Mouse (Mus musculus) embryonic facial prominence, embryonic 12.5 days (tissue): ENCODE measurements around the gene Rbm20. TPM values are rescaled to one million over a fixed set of nuclear protein-coding genes. Genes with fewer than 3 reads are reported as not detected.
A peak's percentile ranks its signal among the peaks of the same experiment; 100 is the strongest.

Experiments used
- ATAC-seq: fragments of 200-750 bp; cut with Nextera tagmentation; 2 replicates; pipeline ENCODE4 v1.8.0; 2017; ENCODE audit not compliant: insufficient number of reproducible peaks, insufficient read depth, low FRiP score, low TSS enrichment
- H3K27ac ChIP-seq: fragments of 300-500 bp; sonication (generic); 2 replicates; pipeline ENCODE4 v1.5.1; 2016; ENCODE audit warnings: mild to moderate bottlenecking
- H3K27me3 ChIP-seq: fragments of 300-500 bp; sonication (generic); 2 replicates; pipeline ENCODE4 v1.6.1; 2016; ENCODE audit warnings: mild to moderate bottlenecking, moderate library complexity
- H3K36me3 ChIP-seq: fragments of 300-500 bp; sonication (generic); 2 replicates; pipeline ENCODE4 v1.6.1; 2016; ENCODE audit warnings: mild to moderate bottlenecking
- H3K4me1 ChIP-seq: fragments of 300-500 bp; sonication (generic); 2 replicates; pipeline ENCODE4 v1.6.1; 2016
- H3K4me2 ChIP-seq: fragments of 300-500 bp; sonication (generic); replicated peaks from 2 replicates; pipeline ENCODE4 v1.6.1; 2016; ENCODE audit warnings: mild to moderate bottlenecking, moderate library complexity
- H3K4me3 ChIP-seq: fragments of 300-500 bp; sonication (generic); 2 replicates; pipeline ENCODE4 v1.5.1; 2016; ENCODE audit warnings: mild to moderate bottlenecking
- H3K9ac ChIP-seq: fragments of 300-500 bp; sonication (generic); 2 replicates; pipeline ENCODE4 v1.6.1; 2016; ENCODE audit warnings: mild to moderate bottlenecking, moderate library complexity
- H3K9me3 ChIP-seq: fragments of 300-500 bp; sonication (generic); 2 replicates; pipeline ENCODE4 v1.6.1; 2016; ENCODE audit warnings: mild to moderate bottlenecking, moderate library complexity
- WGBS: fragments of 180-500 bp; shearing (Covaris S2); methylation state at CpG from one replicate; pipeline ENCODE4 v1.1.7; 2016; 5-methylcytosine and 5-hydroxymethylcytosine counted together
- polyA plus RNA-seq: library from polyadenylated mRNA; unstranded; fragments of >200 nt; fragmentation: Nextera tagmentation; extraction: Ambion mirVana; gene quantifications from 2 replicates; pipeline ENCODE4 v1.2.1, GENCODE M21; 2016

The Rbm20 gene
- polyA plus RNA-seq, 1 experiment from 2014 or later, result 2.7 TPM

DNA sequence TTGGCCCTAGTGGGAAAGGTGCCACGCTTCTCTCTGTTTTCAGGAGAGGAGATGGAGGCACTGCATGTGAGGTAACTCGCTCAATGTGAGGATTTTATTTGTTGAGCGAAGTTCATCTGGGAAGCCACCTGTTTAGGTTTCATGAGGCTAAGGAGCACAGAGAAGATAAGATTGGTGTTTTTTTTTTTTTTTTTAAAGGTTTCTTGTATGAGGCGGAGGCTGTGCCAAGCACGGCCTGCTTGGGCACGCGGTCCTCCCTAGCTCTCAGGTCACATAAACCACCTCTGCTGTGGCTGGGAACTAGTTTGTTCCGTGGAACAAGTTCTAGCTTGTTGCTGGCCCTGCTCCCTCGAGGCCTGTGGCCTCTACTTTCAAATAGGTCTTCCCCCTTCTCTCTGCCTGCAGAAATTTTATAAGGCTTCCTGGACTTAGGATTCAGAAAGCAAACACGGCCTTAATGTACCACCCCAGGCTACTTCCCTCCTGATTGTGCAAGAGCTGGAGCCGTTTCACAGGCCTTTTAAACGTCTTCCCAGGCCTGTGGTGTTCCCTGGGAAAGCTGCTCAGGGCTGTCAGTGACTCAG is 217.5 kb downstream of the Rbm20 start:
- H3K4me1 ChIP-seq, result peaks cover 23% of the 10 kb centered on the region
- H3K9ac ChIP-seq, result no peak overlapping the region
- no peaks in the 10 kb centered on the region for H3K9me3 ChIP-seq
- no peak for ATAC-seq
- H3K27me3 ChIP-seq, result no peaks in the 10 kb centered on the region
- no peak overlapping the region for H3K27ac ChIP-seq
- 74% methylated on average over 12 of the region's 12 CpGs for WGBS
- H3K4me2 ChIP-seq, result no peak overlapping the region
- no peak overlapping the region for H3K4me3 ChIP-seq
- no peaks in the 10 kb centered on the region for H3K36me3 ChIP-seq

DNA sequence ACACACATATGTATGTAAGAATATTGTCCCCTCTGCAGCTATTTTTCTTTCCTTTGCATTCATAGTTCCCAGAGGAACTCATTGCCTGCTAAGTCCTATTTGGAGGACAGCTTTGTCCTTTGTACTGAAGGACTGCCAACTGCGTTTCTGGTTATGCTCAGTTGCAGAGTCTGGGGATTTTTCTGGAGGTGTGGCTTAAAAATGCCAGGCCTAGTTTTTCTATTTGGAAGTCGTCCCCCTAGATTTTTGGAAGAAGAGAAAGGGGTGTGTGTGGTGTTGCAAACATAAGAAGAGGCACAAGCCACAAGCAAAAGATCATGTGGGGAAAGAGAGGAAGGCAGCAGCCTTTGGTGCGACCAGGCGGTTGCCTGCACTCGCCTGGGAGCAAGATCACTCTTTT is 220.9 kb downstream of the Rbm20 start:
- Histone ChIP-seq H3K4me3 (no peak overlapping the region), H3K9me3 (no peaks in the 10 kb centered on the region), H3K9ac (no peak overlapping the region), H3K27ac (no peak overlapping the region), H3K4me2 (no peak overlapping the region), H3K4me1 (peaks cover 17% of the 10 kb centered on the region), H3K36me3 (no peaks in the 10 kb centered on the region), H3K27me3 (no peaks in the 10 kb centered on the region)
- no peak for ATAC-seq
- 69% methylated on average over 5 of the region's 5 CpGs for WGBS

DNA sequence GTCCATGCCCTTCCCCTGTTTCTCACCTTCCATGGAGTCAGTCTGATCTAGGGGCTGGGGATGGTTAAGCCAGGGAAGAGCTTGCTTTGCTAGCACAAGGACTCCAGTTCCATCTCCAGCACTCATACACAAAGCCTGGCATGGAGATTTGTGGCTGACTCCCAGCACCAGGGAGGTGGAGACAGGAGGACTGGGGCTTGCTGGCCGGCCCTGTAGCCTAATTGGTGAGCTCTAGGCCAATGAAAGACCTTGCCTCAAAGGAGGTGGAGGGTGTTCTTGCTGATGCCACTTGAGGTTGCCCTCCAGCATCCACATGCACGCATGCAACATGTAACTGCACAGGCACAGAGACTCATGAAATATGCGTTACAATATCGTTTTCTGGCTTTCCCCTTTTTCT is 221.4 kb downstream of the Rbm20 start:
- WGBS, result 78% methylated on average over 4 of the region's 4 CpGs
- no peaks in the 10 kb centered on the region for H3K36me3 ChIP-seq
- no peak for ATAC-seq
- H3K27me3 ChIP-seq, result no peaks in the 10 kb centered on the region
- no peak overlapping the region for H3K27ac ChIP-seq
- H3K4me3 ChIP-seq, result no peak overlapping the region
- H3K4me1 ChIP-seq, result peaks cover 15% of the 10 kb centered on the region
- H3K9me3 ChIP-seq, result no peaks in the 10 kb centered on the region
- no peak overlapping the region for H3K9ac ChIP-seq
- H3K4me2 ChIP-seq, result no peak overlapping the region

DNA sequence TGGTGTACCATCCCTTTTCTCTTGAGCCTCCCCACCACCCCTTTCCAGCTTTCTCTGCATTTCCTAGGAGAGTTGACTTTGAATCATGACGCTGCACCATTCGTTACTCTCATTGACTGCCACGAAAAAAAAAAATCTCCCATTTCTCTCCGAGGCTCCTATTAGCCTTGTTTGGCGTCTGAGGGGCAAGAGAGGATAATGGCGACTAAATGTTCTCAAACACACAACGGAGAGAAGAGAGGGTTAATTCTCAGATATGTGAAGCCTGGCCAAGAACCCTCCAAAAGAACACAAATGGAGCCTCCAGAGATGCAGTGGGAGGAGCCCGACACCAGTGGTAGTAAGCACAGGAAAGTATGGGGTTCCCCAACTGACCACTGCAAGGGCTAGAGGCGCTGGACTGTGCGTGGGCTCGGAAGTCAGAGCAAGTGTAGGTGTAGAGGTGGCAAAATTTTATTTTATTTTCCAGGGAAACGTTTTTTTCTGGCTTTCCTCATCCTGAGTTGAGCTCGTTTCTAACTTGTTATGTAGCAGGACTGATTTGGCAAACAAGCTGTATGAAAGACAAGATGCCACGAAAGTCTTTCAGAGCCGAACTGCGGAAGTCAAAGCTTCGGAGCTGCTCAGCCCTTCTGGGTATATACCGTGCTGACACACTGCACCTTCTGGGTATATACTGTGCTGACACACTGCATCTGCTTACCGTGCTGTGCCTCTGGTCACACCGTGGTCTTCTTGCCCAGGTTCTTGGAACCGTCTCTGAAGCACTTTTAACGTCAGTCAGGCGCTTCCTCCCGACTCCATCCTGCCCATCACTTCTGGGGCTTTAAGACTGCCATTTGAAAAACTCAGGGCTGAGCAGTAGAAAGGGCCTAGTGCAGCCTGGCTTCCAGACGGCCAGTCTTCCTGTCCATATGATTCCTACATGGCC is 222.1 kb downstream of the Rbm20 start:
- no peak overlapping the region for H3K4me2 ChIP-seq
- no peak overlapping the region for H3K4me3 ChIP-seq
- H3K27me3 ChIP-seq, result no peaks in the 10 kb centered on the region
- no peaks in the 10 kb centered on the region for H3K36me3 ChIP-seq
- 83% methylated on average over 25 of the region's 25 CpGs for WGBS
- ATAC-seq, result no peak
- no peaks in the 10 kb centered on the region for H3K9me3 ChIP-seq
- H3K27ac ChIP-seq, result no peak overlapping the region
- peaks cover 10% of the 10 kb centered on the region for H3K4me1 ChIP-seq
- H3K9ac ChIP-seq, result no peak overlapping the region

DNA sequence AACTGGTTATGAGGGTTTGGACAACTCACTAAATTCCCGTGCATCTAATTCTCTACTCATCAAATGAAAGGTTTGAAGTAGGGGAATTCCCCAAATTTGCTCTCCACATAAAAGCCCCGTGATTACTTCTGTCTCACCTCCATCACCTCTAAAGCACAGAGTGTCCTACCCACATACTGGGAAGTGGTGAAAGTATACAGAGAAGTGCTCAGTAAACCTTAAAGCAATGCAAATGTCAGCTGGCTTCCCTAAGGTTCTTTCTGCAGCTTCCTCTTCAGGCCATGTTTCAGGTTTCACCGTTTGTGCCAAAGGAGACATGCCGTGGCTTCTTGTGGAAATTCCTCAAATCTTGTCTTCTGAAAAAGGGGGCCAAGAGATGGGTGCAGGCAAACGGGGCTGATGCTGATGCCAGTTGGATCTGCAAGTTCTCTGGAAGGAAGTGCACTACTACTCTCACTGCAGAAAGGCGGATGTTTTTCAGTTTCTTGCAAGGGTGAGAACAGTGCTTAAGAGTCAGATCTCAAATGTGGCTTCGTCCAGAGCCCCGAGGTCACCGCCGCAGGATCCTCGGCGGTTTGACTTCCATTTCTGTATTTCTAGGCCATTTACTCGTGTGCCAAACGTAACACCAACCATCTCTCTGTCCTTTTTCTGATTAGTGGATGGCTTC is 223.0 kb downstream of the Rbm20 start:
- Histone ChIP-seq H3K36me3 (no peaks in the 10 kb centered on the region), H3K4me3 (no peak overlapping the region), H3K27me3 (no peaks in the 10 kb centered on the region), H3K9me3 (no peaks in the 10 kb centered on the region), H3K9ac (no peak overlapping the region), H3K4me2 (no peak overlapping the region), H3K27ac (no peak overlapping the region), H3K4me1 (peaks cover 13% of the 10 kb centered on the region)
- ATAC-seq, result no peak
- 84% methylated on average over 14 of the region's 14 CpGs for WGBS

DNA sequence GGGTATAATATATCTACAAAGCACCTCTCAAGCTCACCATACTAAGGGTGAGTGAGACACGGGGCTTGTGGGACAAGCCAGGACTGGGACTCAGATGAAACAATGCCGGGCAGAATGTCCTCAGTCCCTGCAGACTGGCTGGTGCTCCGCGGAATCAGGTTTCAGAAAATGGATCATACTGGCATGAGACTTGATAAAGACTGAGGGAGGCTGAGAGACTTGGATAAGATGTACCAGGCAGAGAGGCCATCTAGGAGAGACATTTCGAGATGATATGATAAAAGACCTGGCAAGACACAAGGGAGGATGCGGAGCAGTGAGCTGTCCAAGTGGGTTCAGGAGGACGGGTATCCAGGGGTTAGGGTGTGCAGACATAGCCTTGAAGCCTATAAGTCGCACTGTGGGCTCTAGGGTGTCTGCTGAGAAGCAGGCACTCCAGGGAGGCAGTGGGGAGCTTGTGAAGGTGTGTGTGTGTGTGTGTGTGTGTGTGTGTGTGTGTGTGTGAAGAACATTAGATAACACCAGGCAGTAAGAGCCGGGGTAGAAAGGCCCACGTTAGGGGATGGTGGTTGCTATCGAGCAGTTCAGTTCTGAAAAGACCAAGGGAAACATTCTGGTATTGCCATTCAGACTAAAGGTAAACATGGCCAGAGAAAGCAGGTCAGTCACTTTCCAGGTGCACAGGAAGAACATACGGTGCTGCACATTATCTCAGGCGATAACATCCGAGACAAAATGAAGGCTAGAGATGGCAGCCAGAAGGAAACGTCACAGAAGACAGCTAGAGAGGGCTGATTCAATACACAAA is 225.0 kb downstream of the Rbm20 start:
- peaks cover 25% of the 10 kb centered on the region for H3K4me1 ChIP-seq
- H3K27me3 ChIP-seq, result no peaks in the 10 kb centered on the region
- peak overlapping the region; percentile 51 for H3K4me2 ChIP-seq
- H3K4me3 ChIP-seq, result peak overlapping the region; percentile 98
- H3K36me3 ChIP-seq, result no peaks in the 10 kb centered on the region
- WGBS, result 50% methylated on average over 15 of the region's 15 CpGs
- ATAC-seq, result no peak; the same call in 1 of the 2 replicates
- H3K9me3 ChIP-seq, result no peaks in the 10 kb centered on the region
- peak overlapping the region; percentile 93 for H3K9ac ChIP-seq
- H3K27ac ChIP-seq, result peak overlapping the region; percentile 92

DNA sequence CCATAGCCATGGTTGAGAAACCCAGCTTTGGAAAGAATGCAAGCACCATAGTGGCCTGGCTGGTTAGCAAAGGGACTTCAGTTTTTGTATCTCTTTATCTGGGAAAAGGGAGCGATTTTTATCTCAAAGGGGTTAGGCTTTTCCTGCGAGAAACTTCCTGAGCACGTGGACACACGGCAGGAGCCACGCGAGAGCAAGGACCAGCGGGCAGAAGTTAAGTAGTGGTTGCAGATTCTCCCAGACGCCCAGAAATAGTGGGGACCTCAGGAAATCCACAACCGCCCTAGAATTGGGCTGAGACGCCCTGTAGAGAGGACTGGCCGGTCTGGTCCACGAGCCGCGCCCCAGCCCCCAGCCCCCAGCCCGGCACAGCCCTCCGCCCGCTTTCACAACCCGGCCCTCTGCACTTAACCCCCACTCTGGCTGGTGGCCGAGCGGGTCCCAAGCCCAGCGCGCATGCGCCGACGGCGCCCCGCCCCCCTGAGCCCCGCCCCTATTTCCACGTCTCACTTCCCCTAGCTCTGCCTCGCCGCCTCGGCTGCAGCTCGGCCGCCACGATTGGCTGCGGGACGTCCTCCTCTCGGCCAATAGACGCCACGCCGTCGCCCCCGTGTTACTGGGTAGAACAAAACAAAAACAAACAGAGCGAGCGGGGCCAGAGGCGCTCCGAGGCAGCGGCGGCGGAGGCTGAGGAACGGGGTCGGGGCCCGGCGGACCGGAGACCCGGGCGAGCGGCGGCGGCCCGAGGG is 225.8 kb downstream of the Rbm20 start:
- Histone ChIP-seq H3K4me1 (peaks cover 25% of the 10 kb centered on the region), H3K4me3 (peak overlapping the region; percentile 98), H3K27ac (peak overlapping the region; percentile 92), H3K9ac (peak overlapping the region; percentile 93), H3K4me2 (peak overlapping the region; percentile 65), H3K27me3 (no peaks in the 10 kb centered on the region), H3K9me3 (no peaks in the 10 kb centered on the region), H3K36me3 (no peaks in the 10 kb centered on the region)
- WGBS, result under 1% methylated on average over 58 of the region's 61 CpGs
- peak; percentile 98 for ATAC-seq

DNA sequence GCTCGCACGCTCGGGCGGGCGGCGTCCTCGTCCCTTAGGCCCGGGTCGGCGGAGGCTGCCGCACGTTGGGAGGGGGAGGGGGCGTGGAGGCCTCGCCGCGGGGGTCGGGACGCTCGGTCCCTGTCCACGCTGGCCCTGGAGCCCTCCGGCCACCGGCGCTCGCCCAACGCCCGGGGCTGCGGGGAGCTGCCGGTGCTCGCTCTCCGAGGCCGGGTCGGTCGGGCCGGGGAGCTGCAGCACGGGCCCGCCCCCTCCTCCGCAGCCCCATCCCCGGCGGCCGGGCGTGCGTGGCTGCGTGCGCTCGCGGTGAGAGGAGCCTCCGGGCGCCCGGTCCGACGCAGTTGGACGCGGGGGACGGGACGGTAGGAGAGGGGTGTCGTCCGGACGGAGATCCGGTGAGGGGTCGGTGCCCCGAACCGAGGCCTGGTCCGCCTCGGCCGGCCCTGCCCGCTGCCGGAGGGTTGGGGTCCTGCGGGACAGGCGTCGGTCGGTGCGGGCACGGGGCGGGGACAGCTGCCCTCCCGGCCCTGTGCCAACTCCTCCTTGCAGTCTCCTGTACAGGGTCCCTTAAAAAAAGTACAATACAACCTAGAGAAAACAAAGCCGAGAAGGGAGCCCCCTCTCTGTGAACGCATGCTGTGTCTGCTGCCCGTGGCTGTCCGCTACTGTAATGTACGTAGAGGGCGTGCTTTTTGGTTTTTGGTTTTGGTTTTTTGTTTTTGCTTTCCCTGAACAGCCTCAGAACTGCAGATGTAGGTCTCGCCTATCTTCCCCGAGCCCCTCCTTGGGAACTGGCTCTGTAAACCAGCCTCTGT is 226.6 kb downstream of the Rbm20 start:
- WGBS, result under 1% methylated on average over 78 of the region's 83 CpGs
- H3K4me2 ChIP-seq, result peak overlapping the region; percentile 65
- peaks cover 25% of the 10 kb centered on the region for H3K4me1 ChIP-seq
- H3K36me3 ChIP-seq, result no peaks in the 10 kb centered on the region
- peak; percentile 25 for ATAC-seq
- peak overlapping the region; percentile 93 for H3K9ac ChIP-seq
- no peaks in the 10 kb centered on the region for H3K9me3 ChIP-seq
- H3K4me3 ChIP-seq, result peak overlapping the region; percentile 98
- no peaks in the 10 kb centered on the region for H3K27me3 ChIP-seq
- peak overlapping the region; percentile 92 for H3K27ac ChIP-seq

DNA sequence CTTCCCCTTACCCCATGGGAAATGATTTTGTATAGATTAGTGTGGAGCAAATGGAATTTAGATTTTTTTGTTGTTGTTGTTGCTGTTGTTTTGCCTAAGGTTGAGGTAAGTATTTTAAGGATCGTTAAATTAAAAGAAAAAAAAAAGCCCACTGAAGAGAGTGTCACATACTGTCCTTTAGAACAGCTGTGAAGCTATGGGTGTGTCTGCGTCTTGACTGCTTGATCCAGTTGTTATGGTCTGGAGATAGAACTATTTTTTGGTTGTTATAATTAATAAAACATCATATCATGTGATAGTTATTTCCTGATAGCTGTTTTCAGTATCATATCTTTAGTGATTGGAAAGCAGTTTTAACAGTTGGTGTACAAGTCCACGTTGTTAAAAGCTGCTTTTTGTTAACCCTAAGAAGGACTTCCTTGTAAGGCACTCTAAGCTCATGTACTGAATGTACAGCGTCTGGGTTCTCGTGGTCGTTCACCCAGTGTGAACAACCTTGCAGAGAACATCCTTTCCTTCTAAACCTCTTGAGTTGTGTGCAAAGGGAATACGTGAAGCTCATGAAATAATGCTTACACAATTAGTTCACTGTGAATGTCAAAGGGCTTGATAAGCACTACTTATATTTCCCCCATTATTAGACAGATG is 227.9 kb downstream of the Rbm20 start:
- peak overlapping the region; percentile 65 for H3K4me2 ChIP-seq
- H3K4me3 ChIP-seq, result peak overlapping the region; percentile 98
- H3K4me1 ChIP-seq, result peaks cover 25% of the 10 kb centered on the region
- peaks cover 8% of the 10 kb centered on the region for H3K36me3 ChIP-seq
- no peaks in the 10 kb centered on the region for H3K9me3 ChIP-seq
- H3K27ac ChIP-seq, result no peak overlapping the region
- ATAC-seq, result no peak
- no peak overlapping the region; the same call in 1 of the 2 replicates for H3K9ac ChIP-seq
- H3K27me3 ChIP-seq, result no peaks in the 10 kb centered on the region
- 71% methylated on average over 7 of the region's 7 CpGs for WGBS
